Mouse (Mus musculus): ENCODE data around the gene Orai3. TPM values are rescaled to one million over a fixed set of nuclear protein-coding genes. Genes with fewer than 3 reads are reported as not detected.

Orai3 gene
- total and polyA plus RNA-seq, 3 experiments = 10.3 to 16.9 (median 11.6) TPM

DNA sequence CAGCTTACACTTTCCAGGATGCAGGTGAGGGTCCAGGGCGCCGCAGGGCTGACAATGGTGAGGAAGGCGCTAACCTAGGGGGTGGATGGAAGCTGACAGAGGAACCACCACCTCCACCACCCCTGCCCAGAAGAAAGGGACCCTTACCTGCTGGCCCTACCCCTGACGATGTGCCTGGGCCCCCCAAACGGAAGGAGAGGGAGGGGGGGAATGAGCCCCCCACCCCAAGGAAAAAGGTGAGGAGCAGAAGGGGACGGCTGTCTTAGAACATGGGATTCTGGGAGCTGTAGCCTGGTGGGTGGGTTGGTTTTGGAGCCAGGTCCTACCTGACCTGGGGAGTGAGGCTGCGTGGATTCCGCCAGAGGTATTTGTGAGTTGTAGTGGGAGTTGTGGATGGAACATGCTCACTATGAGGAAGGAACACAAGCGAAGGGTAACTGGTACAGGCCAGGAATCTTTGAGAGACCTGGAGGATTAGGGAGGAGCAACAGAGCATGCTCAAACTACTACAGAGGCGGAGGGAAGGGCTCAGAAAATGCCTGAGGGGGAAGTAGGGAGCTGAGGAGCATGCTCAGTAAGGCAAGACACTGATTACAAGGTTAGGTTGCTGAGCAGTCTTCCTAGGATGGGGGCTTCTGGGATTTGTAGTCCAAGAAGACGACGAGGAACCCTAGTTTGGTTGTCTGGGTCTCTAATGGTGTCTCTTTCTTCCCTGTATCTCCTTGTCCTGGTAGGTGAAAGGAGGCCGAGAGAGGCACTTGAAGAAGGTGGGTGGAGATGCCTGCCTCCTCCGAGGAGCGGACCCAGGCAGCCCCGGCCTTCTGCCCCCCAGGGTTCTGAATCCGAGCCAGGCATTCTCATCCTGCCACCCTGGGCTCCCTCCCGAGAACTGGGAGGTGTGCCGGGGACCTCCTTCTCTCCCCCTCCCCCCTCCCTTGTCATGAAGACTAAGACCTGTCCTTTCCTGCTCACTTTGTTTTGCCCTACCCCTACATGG, 19.2 kb upstream of the Orai3 start:
- peaks cover 49 to 78% of the 10 kb centered on the region in 2 experiments for H3K36me3 ChIP-seq (replicated peaks in 1 of 2; ENCODE audit: control insufficient read depth in 1 of 2, insufficient read depth in 1 of 2, low read length in 1 of 2)
- dilution Hi-C loops (cut with MboI; ENCODE audit: extremely low pct_ligation_motif_present, extremely low pct_unique_long_range_greater_than_20kb, low sequenced_read_pairs) (no loop called here), in situ Hi-C loops (cut with MboI; ENCODE audit: low pct_ligation_motif_present, low pct_unique_long_range_greater_than_20kb, low sequenced_read_pairs) (loop anchor here (25.0 kb wide), 1 partner anchor 388 kb away; no protein-coding TSS in a partner anchor)
- H3K9ac ChIP-seq (ENCODE audit: insufficient read depth, low read depth) = no peak overlapping the region
- no peak overlapping the region for H3K4me3 ChIP-seq (replicated peaks in 1 of 3; ENCODE audit: low read depth in 2 of 3, low read length in 2 of 3, poor library complexity in 1 of 3)
- H3K79me2 ChIP-seq (replicated peaks; ENCODE audit: control insufficient read depth, extremely low read depth, insufficient read depth, poor library complexity, severe bottlenecking) = no peaks in the 10 kb centered on the region
- H3K9me3 ChIP-seq (replicated peaks; ENCODE audit: low read length) = no peaks in the 10 kb centered on the region
- peaks cover 4 to 23% of the 10 kb centered on the region in 2 experiments; a peak in 3 of 4 replicates for H3K4me1 ChIP-seq (ENCODE audit: control insufficient read depth in 1 of 2, insufficient read depth in 2 of 2)
- no peak overlapping the region for H3K4me2 ChIP-seq (ENCODE audit: insufficient read depth, low read depth, poor library complexity, severe bottlenecking)
- no peak overlapping the region for H3K27ac ChIP-seq (ENCODE audit: insufficient read depth, low read depth)
- no peak for TF ChIP-seq MAZ (IDR thresholded peaks at IDR 0.05; ENCODE audit: low read depth, low read length)
- TF ChIP-seq NRF1 (IDR thresholded peaks at IDR 0.05; ENCODE audit: low read depth, low read length) = 0 out of 2 replicates have a peak, but pooled peaks have one; percentile 23
- no peak for TF ChIP-seq EP300 (IDR thresholded peaks at IDR 0.05; ENCODE audit: low read length)
- TF ChIP-seq GABPA (IDR thresholded peaks at IDR 0.05; ENCODE audit: insufficient replicate concordance, low read depth, low read length) = no peak
- no peak for TF ChIP-seq RAD21 (IDR thresholded peaks at IDR 0.05; ENCODE audit: low read depth, low read length)
- peak; percentile 36; the same call in 1 of the 2 replicates for TF ChIP-seq HCFC1 (IDR thresholded peaks at IDR 0.05; ENCODE audit: low read depth, low read length)
- H3K27me3 ChIP-seq (replicated peaks) = no peaks in the 10 kb centered on the region
- DNase-seq (ENCODE audit: extremely low read depth) = no peak

GRCm38 (mm10) chr7:127751619-127752018, 18.0 kb upstream of the Orai3 start:
- H3K9me3 ChIP-seq (replicated peaks; ENCODE audit: low read length) = no peaks in the 10 kb centered on the region
- no peak for TF ChIP-seq GABPA (IDR thresholded peaks at IDR 0.05; ENCODE audit: insufficient replicate concordance, low read depth, low read length)
- TF ChIP-seq SIN3A (IDR thresholded peaks at IDR 0.05; ENCODE audit: low read length) = no peak
- no peak for TF ChIP-seq MXI1 (IDR thresholded peaks at IDR 0.05; ENCODE audit: low read depth, low read length)
- no peak for TF ChIP-seq ZKSCAN1 (IDR thresholded peaks at IDR 0.05; ENCODE audit: borderline replicate concordance, low read depth, low read length)
- TF ChIP-seq NELFE (IDR thresholded peaks at IDR 0.05; ENCODE audit: low read depth, low read length) = no peak
- no peak for TF ChIP-seq ELF1 (IDR thresholded peaks at IDR 0.05; ENCODE audit: low read depth, low read length)
- TF ChIP-seq ZC3H11A (IDR thresholded peaks at IDR 0.05; ENCODE audit: low read depth, low read length) = no peak
- no peak for TF ChIP-seq TCF12 (IDR thresholded peaks at IDR 0.05; ENCODE audit: low read depth, low read length)
- TF ChIP-seq POLR2AphosphoS2 (IDR thresholded peaks at IDR 0.05; ENCODE audit: low read depth, low read length) = no peak
- TF ChIP-seq USF1 (IDR thresholded peaks at IDR 0.05; ENCODE audit: low read depth, low read length) = no peak
- no peak overlapping the region for H3K4me2 ChIP-seq (ENCODE audit: insufficient read depth, low read depth, poor library complexity, severe bottlenecking)
- H3K9ac ChIP-seq (ENCODE audit: insufficient read depth, low read depth) = no peak overlapping the region
- H3K4me1 ChIP-seq (ENCODE audit: control insufficient read depth in 1 of 2, insufficient read depth in 2 of 2) = peaks cover 4 to 23% of the 10 kb centered on the region in 2 experiments; a peak in 3 of 4 replicates
- DNase-seq (ENCODE audit: extremely low read depth) = no peak
- no peak overlapping the region for H3K27ac ChIP-seq (ENCODE audit: insufficient read depth, low read depth)
- no peaks in the 10 kb centered on the region for H3K27me3 ChIP-seq (replicated peaks)
- H3K36me3 ChIP-seq (replicated peaks in 1 of 2; ENCODE audit: control insufficient read depth in 1 of 2, insufficient read depth in 1 of 2, low read length in 1 of 2) = peaks cover 49 to 89% of the 10 kb centered on the region in 2 experiments
- in situ Hi-C loops (cut with MboI; ENCODE audit: low pct_ligation_motif_present, low pct_unique_long_range_greater_than_20kb, low sequenced_read_pairs) (loop anchor here (25.0 kb wide), 1 partner anchor 389 kb away; no protein-coding TSS in a partner anchor), dilution Hi-C loops (cut with MboI; ENCODE audit: extremely low pct_ligation_motif_present, extremely low pct_unique_long_range_greater_than_20kb, low sequenced_read_pairs) (no loop called here)
- no peak overlapping the region for H3K4me3 ChIP-seq (replicated peaks in 1 of 3; ENCODE audit: low read depth in 2 of 3, low read length in 2 of 3, poor library complexity in 1 of 3)
- H3K79me2 ChIP-seq (replicated peaks; ENCODE audit: control insufficient read depth, extremely low read depth, insufficient read depth, poor library complexity, severe bottlenecking) = no peaks in the 10 kb centered on the region

All from CH12.LX (cell line).